Mouse (Mus musculus) liver, embryonic 16.5 days (tissue): ENCODE results near the gene Icosl. TPM values are rescaled to one million over a fixed set of nuclear protein-coding genes. Genes with fewer than 3 reads are reported as not detected.

Experiments
- ATAC-seq: fragments of 200-750 bp; cut with Nextera tagmentation; 2 replicates; pipeline ENCODE4 v1.8.0; 2017; ENCODE audit warnings: low read depth, mild to moderate bottlenecking, moderate number of reproducible peaks, moderate library complexity
- H3K27ac ChIP-seq: fragments of 300-500 bp; sonication (generic); 2 replicates; pipeline ENCODE4 v1.5.1; 2014; ENCODE audit warnings: mild to moderate bottlenecking, low read length
- H3K27me3 ChIP-seq: fragments of 300-500 bp; sonication (generic); 2 replicates; pipeline ENCODE4 v1.6.1; 2014; ENCODE audit warnings: low read depth, low read length, mixed read lengths; ENCODE audit not compliant: control insufficient read depth, insufficient read depth
- H3K36me3 ChIP-seq: fragments of 300-500 bp; sonication (generic); 2 replicates; pipeline ENCODE4 v1.6.1; 2014; ENCODE audit warnings: mild to moderate bottlenecking; ENCODE audit not compliant: control insufficient read depth, insufficient read depth
- H3K4me1 ChIP-seq: fragments of 300-500 bp; sonication (generic); 2 replicates; pipeline ENCODE4 v1.6.1; 2014; ENCODE audit warnings: low read depth, low read length, mixed read lengths; ENCODE audit not compliant: control insufficient read depth
- H3K4me2 ChIP-seq: fragments of 300-500 bp; sonication (generic); 2 replicates; pipeline ENCODE4 v1.6.1; 2014; ENCODE audit warnings: low read depth, low read length, mixed read lengths
- H3K4me3 ChIP-seq: fragments of 300-500 bp; sonication (generic); 2 replicates; pipeline ENCODE4 v1.5.1; 2014; ENCODE audit warnings: low read depth, mild to moderate bottlenecking, low read length
- H3K9ac ChIP-seq: fragments of 300-500 bp; sonication (generic); 2 replicates; pipeline ENCODE4 v1.6.1; 2014; ENCODE audit warnings: low read depth, low read length
- H3K9me3 ChIP-seq: fragments of 300-500 bp; sonication (generic); replicated peaks from 2 replicates; pipeline ENCODE4 v1.6.1; 2016; ENCODE audit warnings: low read length; ENCODE audit not compliant: control insufficient read depth
- WGBS: fragments of 180-500 bp; shearing (Covaris S2); extraction: QIAGEN DNeasy Blood & Tissue Kit; methylation state at CpG from one replicate; pipeline ENCODE4 v1.1.7; 2014; ENCODE audit not compliant: insufficient replicate concordance; 5-methylcytosine and 5-hydroxymethylcytosine counted together
- polyA plus RNA-seq: library from polyadenylated mRNA; unstranded; fragments of >200 nt; fragmentation: Nextera tagmentation; extraction: Ambion mirVana; gene quantifications from 2 replicates; pipeline ENCODE4 v1.2.1, GENCODE M21; 2015

The Icosl gene
- polyA plus RNA-seq, 1 experiment from 2014 or later, result 1.5 TPM

DNA sequence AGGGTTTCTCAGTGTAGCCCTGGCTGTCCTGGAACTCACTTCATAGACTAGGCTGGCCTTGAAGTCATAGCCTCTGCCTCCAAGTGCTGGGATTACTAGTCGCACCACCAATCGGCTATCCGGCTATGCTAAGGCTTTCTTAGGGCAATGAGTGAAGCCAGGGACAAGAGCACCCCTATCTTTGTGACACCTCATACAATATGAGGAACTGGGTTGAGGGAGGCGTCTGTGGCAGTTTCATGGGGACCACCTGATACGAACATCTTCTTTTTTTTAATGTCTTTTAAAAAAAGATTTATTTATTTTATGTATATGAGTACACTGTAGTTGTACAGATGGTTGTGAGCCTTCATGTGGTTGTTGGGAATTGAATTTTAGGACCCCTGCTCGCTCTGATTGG lies 16.6 kb downstream of the Icosl start:
- 71% methylated on average over 6 of the region's 6 CpGs for WGBS
- no peaks in the 10 kb centered on the region for H3K4me1 ChIP-seq
- ATAC-seq, result no peak
- no peaks in the 10 kb centered on the region for H3K9me3 ChIP-seq
- H3K4me3 ChIP-seq, result no peak overlapping the region
- H3K27ac ChIP-seq, result no peak overlapping the region
- H3K36me3 ChIP-seq, result no peaks in the 10 kb centered on the region
- H3K9ac ChIP-seq, result no peak overlapping the region
- no peak overlapping the region for H3K4me2 ChIP-seq
- no peaks in the 10 kb centered on the region for H3K27me3 ChIP-seq

GRCm38 (mm10) chr10:78086444-78087061 lies 17.5 kb downstream of the Icosl start:
- no peak overlapping the region for H3K9ac ChIP-seq
- no peak overlapping the region for H3K4me3 ChIP-seq
- H3K4me1 ChIP-seq, result no peaks in the 10 kb centered on the region
- ATAC-seq, result no peak
- H3K27me3 ChIP-seq, result no peaks in the 10 kb centered on the region
- H3K9me3 ChIP-seq, result no peaks in the 10 kb centered on the region
- 31% methylated on average over 10 of the region's 10 CpGs for WGBS
- no peaks in the 10 kb centered on the region for H3K36me3 ChIP-seq
- H3K27ac ChIP-seq, result no peak overlapping the region
- no peak overlapping the region for H3K4me2 ChIP-seq

DNA sequence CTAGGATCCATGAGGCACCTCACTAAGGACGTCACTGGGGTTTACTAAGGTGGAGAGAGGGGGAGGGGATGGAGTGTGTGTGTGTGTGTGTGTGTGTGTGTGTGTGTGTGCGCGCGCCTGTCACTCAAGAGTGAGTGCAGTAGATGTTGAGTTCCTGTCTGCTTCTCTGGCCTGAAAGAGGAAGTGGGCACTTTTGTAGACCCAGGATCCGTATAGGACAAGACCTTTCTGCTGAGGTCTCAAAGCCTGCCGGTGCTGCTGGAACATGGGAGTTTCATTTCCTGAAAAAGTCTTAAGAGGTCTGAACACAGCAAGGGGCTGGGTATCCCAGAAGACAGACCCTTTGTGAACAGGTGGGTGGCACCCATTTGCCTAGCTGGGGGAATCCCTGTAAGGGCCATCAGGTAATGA lies 18.0 kb downstream of the Icosl start:
- H3K4me1 ChIP-seq, result no peaks in the 10 kb centered on the region
- no peaks in the 10 kb centered on the region for H3K27me3 ChIP-seq
- H3K27ac ChIP-seq, result no peak overlapping the region
- H3K9ac ChIP-seq, result no peak overlapping the region
- no peak overlapping the region for H3K4me2 ChIP-seq
- WGBS, result 33% methylated on average over 6 of the region's 6 CpGs
- H3K4me3 ChIP-seq, result no peak overlapping the region
- no peaks in the 10 kb centered on the region for H3K9me3 ChIP-seq
- H3K36me3 ChIP-seq, result no peaks in the 10 kb centered on the region
- no peak; the same call in 1 of the 2 replicates for ATAC-seq

DNA sequence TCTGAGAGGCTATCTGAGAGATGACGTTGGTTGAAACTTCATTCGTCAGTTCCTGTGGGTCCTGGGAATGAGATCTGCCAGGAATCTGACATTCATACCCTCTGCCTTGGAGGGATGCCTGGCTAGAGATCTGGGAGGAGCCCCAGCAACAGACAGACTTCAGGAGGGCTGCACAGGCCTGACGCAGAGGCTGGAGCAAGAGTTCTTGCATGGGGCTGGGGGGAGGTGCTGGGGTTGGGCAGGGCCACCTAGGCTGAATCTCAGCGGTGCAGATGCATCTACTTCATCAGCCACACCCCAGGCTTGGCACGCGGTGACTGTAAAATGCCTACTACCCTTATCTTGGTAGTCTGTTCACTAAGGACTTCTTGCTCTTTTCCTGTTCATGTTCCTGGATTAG lies 21.1 kb downstream of the Icosl start:
- H3K4me1 ChIP-seq, result no peaks in the 10 kb centered on the region
- no peak overlapping the region for H3K4me2 ChIP-seq
- H3K27ac ChIP-seq, result no peak overlapping the region
- no peak for ATAC-seq
- no peaks in the 10 kb centered on the region for H3K27me3 ChIP-seq
- no peak overlapping the region for H3K4me3 ChIP-seq
- no peaks in the 10 kb centered on the region for H3K36me3 ChIP-seq
- 27% methylated on average over 6 of the region's 6 CpGs for WGBS
- H3K9me3 ChIP-seq, result no peaks in the 10 kb centered on the region
- H3K9ac ChIP-seq, result no peak overlapping the region

DNA sequence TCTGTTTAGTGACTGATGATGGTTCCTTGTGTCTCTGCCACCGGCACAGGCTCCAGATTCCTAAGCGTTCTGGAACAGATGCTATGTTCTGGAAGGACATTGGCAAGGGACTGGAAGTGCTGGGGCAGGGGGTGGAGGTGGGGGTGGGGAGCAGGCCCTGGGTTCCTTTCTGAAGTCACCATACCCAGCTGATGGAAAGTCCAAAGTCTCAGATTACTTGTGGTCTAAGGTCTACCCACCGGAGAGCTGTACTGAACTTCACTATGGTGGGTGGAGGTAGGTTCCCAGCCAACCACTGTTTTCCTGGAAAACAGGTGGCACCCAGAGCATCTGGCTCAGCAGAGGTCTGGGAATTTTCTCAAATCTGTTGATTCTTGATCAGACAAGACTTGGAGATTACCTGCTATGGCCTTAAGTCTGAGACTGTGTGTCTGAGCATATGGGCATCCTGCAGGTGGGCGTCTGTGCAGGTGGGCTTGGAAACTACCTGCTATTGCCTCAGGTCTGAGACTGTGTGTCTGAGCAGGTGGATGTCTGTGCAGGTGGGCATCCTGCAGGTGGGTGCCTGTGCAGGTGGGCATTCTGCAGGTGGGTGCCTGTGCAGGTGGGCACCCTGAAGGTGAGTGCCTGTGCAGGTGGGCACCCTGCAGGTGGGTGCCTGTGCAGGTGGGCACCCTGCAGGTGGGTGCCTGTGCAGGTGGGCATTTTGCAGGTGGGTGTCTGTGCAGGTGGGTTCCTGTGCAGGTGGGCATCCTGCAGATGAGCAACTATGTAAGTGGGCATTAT lies 21.8 kb downstream of the Icosl start:
- ATAC-seq, result no peak
- Histone ChIP-seq H3K4me1 (no peaks in the 10 kb centered on the region), H3K9ac (no peak overlapping the region), H3K27me3 (no peaks in the 10 kb centered on the region), H3K27ac (no peak overlapping the region), H3K9me3 (no peaks in the 10 kb centered on the region), H3K4me2 (no peak overlapping the region), H3K36me3 (no peaks in the 10 kb centered on the region), H3K4me3 (no peak overlapping the region)
- WGBS, result 61% methylated on average over 4 of the region's 4 CpGs

DNA sequence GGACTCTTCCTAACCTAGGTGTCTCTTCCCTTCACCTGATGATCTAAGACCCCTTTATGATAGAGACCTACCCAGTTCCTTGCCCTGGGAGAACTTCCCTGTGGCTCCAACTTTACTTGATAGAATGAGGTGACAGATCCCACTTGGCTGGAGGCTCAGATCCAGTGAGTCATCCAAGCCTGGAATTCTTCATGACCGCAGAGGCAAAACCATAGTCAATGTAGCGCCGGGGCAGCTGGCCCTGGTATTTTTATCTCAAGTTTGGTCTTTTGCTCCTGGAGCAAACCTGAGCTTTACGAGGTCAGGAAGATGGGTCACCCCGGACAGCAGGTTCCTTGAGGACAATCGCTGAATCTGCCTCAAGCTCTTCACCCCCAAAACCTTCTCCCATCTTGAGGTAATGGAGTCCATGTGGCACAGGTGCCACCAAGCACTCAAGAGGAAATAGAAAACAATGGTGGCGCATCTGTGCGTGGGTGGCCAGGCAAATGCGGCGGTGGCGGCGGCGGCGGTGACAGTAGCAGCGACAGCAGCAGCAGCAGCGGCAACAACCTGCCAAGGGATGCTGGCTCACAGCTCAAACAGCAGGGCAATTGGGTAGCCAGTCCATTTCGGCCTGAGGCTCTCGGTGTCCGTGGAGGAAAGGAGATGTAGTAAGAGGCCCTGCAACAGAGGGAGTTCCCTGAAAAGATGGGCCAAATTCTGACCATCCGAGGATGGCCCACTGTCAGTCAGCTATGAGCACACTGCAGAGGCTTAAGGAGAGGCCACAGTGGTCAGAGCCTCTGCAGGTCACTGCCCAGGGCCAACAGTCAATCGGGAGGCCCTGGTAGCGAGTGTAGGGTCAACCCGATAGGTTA lies 23.0 kb downstream of the Icosl start:
- ATAC-seq, result no peak
- no peaks in the 10 kb centered on the region for H3K4me1 ChIP-seq
- WGBS, result 65% methylated on average over 23 of the region's 23 CpGs

GRCm38 (mm10) chr10:78092725-78093029 lies 23.6 kb downstream of the Icosl start:
- no peak overlapping the region for H3K4me3 ChIP-seq
- ATAC-seq, result no peak
- no peak overlapping the region for H3K4me2 ChIP-seq
- no peaks in the 10 kb centered on the region for H3K36me3 ChIP-seq
- H3K9ac ChIP-seq, result no peak overlapping the region
- WGBS, result 76% methylated on average over 13 of the region's 13 CpGs
- no peaks in the 10 kb centered on the region for H3K4me1 ChIP-seq
- no peaks in the 10 kb centered on the region for H3K9me3 ChIP-seq
- no peak overlapping the region for H3K27ac ChIP-seq
- no peaks in the 10 kb centered on the region for H3K27me3 ChIP-seq

More for the DNA sequence above, 23.0 kb downstream of the Icosl start:
- H3K27me3 ChIP-seq, result no peaks in the 10 kb centered on the region
- H3K4me2 ChIP-seq, result no peak overlapping the region
- no peaks in the 10 kb centered on the region for H3K36me3 ChIP-seq
- H3K4me3 ChIP-seq, result no peak overlapping the region
- no peak overlapping the region for H3K9ac ChIP-seq
- no peaks in the 10 kb centered on the region for H3K9me3 ChIP-seq
- H3K27ac ChIP-seq, result no peak overlapping the region

GRCm38 (mm10) chr10:78095221-78095620 lies 26.1 kb downstream of the Icosl start:
- no peak overlapping the region for H3K9ac ChIP-seq
- H3K4me1 ChIP-seq, result no peaks in the 10 kb centered on the region
- H3K4me3 ChIP-seq, result no peak overlapping the region
- ATAC-seq, result no peak
- no peak overlapping the region for H3K4me2 ChIP-seq
- no peaks in the 10 kb centered on the region for H3K27me3 ChIP-seq
- H3K36me3 ChIP-seq, result no peaks in the 10 kb centered on the region
- H3K9me3 ChIP-seq, result no peaks in the 10 kb centered on the region
- no peak overlapping the region for H3K27ac ChIP-seq
